Mouse (Mus musculus) kidney, adult 8-10 months (tissue): ENCODE results near the gene Zmynd8.
"Not testable (repeated sequence)": the region's sequence is repeated elsewhere in the genome, so short reads cannot be mapped to it uniquely, and the experiment has no call there.

Experiments used
- DNase-seq, 2 experiments: peaks; one replicate each; pipeline ENCODE4 v3.0.0; 2022

Gene Zmynd8

GRCm38 (mm10) chr2:165831637-165832289 is 67.1 kb downstream of the Zmynd8 start:
- peak; percentile 45 for DNase-seq

GRCm38 (mm10) chr2:165828770-165829169 is 70.0 kb downstream of the Zmynd8 start:
- peak; percentile 40 to 57 for DNase-seq

- DNase-seq, result peak; percentile 72 to 88
These were observed 72.7 kb downstream of the Zmynd8 start for GRCm38 (mm10) chr2:165825964-165826712.

- DNase-seq, result no peak
These were observed 73.4 kb downstream of the Zmynd8 start for GRCm38 (mm10) chr2:165825261-165825900.

GRCm38 (mm10) chr2:165824826-165825225 is 74.0 kb downstream of the Zmynd8 start:
- DNase-seq, result no peak

GRCm38 (mm10) chr2:165822478-165822877 is 76.3 kb downstream of the Zmynd8 start:
- DNase-seq, result no peak

DNA sequence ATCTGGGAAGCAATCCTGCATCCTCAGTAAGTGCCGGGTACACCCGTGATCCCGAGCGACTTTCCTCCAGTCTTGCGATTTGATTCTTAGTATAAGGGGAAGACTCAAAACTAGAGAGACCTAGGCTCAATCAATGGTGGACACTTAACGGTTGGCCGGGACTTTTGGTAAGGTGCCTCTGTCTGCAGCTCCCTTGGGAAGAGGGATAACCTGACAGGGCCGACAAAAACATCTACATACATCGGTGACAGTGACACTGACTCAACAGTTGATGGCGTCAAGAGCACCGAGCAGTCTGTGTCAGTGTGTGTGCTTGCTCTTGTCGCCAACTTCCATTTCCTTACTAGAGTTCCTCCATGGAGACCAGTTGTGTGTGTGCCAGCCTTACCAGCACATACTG is 77.1 kb downstream of the Zmynd8 start:
- no peak for DNase-seq

DNA sequence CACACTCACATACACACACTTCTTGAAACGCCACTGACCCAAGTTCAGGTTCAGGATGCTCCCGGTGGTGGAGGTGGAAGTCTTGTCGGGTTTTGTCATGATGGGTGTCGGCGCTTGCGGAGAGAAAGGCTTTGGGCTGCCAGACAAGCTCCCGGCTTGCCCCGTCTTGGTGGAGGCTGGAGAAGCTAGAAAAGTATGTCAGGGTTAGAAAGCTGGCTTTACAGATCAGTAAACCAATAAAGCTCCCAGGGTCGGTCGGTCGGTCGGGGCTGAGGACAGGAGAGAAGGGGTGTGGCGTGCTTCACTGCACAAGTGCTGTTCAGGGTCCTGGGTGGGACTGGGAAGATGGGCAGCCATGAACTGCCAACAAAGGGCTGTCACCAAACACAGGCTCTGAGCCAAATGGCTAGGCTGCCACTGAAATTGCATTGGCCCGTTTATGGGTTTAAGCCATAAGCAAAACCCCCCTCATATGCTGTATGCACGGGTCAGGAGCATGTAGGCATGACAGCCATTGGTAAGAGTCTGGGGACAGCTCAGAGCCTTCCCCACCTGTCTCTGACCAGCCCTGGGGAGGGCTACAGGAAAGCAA is 78.2 kb downstream of the Zmynd8 start:
- DNase-seq, result no peak

DNA sequence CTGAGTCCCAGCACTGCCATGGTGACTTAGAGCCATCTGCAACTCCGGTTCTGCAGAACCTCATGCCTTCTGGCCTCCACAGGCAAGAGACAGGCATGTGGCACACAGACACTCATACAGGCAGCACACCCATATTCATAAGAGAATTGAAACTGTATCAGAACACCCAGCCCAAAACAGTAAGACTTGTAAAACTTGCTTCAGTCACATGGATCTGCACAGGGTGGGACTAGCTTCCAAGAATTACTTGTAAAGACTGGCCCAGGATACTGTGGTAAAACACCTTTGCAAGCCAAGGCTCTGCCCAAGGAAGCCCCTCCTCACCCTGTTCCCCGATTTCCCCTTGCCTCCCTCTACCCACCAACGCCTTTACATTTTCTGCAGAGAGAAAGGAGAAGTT is 78.7 kb downstream of the Zmynd8 start:
- no peak for DNase-seq

- peak; percentile 53 to 73 for DNase-seq
These were observed 79.5 kb downstream of the Zmynd8 start for GRCm38 (mm10) chr2:165818985-165819948.

- no peak for DNase-seq
These were observed 80.2 kb downstream of the Zmynd8 start for GRCm38 (mm10) chr2:165818570-165818969.

DNA sequence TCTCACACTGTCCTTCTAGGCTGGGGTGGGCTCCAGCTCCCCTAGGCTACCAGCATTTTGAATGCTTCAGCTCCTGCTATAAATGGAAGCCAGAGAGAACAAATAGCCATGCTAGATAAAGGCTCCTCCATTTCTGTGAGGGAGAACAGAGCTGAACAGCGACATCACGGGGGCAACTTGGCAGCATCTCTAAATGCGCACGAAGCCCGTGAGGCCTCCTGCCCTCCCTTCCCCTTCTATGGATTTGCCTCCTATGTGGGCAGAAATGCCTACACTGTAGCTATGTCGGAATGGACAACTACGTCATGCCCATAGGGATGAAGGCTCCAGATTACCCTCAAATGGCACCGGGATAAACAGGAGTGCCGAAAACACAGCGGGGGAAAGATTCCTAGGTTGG is 81.4 kb downstream of the Zmynd8 start:
- DNase-seq, result no peak

DNA sequence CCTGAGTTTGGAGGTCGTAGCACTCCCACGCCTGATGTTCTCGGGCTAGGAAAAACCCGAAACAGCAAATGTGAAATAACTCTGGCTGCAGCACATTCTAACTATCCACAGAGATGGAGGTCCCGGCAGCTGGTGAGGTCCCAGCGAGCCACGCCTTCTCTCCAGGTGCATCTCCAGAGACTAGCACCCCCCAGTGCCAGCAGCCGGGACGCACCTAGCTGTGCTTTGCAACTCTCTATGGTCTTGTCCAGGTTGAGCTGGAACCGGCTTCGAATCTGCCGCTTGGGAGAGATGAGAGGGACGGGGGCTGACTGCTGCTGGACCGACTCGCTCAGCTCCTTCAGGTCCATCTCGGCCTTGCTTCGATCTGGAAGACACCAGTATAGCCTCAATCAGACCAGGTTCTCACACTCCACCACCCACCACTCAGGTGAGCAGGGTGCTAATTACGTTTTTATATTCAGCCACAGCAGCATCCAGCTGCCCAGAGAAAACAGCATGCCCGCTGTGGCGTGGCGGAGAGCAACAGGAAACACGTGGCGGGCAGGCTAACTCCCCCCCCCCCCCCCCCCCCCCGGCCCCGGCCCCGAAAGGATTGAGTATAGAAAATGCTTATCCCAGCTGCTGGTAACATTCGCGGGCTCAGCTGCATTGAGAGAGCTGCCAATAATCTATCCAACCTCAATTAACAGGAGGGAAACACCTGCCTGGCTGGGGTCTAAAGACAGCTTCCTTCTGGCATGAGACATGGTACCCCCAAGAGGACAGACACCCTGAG is 83.5 kb downstream of the Zmynd8 start:
- no peak for DNase-seq

DNA sequence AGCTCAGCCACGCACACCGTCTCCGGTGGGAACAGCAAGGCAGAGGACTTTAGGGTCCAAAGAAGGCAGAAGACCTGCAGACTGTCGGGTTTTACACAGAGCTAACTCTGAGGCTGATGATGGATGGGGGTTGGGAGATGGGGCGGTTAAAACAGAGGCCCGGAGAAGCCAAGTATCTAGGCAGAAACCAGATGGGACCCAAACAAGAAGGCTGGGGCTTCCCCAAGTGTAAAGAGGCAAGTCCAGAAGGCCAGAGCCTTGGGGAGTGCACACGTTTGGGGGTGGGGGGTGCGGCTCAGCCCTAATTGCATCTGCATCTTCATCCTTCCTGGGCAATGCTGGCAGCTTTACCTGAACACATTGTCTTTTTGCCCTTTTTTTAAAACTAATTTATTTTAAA is 85.9 kb downstream of the Zmynd8 start:
- DNase-seq, result no peak

- DNase-seq, result peak; percentile 50 to 71
These were observed 87.3 kb downstream of the Zmynd8 start for GRCm38 (mm10) chr2:165811536-165811935.

GRCm38 (mm10) chr2:165809901-165810477 is 88.8 kb downstream of the Zmynd8 start:
- DNase-seq, result no peak

DNA sequence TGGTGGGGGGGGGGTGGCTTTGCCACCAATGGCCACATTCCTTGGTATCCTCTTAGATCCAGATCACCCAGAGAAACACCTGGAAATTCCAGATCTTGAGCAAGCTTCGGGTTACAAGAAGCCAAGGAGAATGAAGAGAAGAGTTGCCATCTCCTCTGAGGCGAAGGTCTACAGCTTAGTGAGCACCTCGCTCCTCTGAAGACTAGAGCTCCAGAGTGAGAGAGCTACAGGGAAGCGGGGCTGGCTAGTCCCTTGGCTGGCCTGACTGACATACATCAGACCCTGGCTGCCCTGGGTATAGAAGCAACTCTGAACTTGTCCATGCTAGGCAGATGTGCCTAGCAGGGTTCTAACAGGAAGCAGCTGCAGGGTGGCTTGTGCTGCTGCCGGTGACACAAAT is 89.7 kb downstream of the Zmynd8 start:
- no peak for DNase-seq

DNA sequence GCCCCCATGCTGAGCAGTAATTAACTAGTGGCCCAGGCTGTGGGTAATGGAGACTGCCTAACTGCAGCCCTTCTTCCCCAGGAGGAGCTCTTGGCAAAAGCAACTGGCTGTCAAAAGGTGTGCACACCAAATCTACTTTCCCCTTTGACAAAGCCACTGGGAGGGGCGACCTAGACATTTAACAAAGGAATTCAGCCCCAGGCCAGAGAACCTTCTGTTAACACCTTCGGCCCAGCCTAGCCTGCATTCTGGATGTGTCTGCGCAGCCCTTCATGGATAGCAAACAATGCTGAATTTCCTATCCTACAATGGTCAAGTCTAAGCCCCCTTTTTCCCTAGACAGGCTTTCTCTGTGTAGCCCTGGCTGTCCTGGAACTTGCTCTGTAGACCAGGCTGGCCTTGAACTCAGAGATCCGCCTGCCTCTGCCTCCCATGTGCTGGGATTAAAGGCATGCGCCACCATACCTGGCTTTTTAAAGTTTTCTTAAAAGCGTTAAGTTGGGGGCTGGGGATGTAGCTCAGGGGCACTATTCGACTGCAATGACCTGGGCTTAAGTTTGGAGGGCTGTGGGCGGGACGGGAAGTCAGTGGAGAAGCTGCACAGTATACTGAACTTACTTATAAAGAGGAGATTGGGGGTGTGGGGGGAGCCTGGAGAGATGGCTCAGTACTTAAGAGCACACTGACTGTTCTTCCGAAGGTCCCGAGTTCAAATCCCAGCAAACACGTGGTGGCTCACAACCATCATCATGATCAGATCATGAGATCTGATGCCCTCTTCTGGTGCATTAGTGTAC is 90.4 kb downstream of the Zmynd8 start:
- DNase-seq, result no peak

- not testable (repeated sequence) for DNase-seq
These were observed 98.6 kb downstream of the Zmynd8 start for GRCm38 (mm10) chr2:165800174-165800573.

DNA sequence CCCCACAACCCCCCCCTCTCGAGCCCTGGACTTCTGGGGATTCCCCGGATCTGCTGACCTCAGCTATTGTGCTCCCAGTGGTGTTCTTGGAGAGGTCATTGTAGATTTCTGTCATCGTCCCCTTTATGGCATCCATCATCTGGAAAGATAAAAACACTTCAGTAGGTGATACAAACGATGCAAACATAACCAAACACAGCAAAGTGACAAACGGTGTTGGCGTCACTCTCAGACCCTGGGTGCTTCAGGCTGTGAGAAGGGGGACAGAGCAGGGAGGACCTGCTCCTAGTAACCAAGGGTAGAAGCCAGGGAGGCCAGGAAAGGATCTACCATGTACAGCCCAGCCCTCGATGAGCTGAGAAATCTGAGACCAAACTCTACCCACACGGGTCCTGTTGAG is 100.9 kb downstream of the Zmynd8 start:
- no peak for DNase-seq
